Mouse (Mus musculus) forebrain, postnatal 0 days (tissue): ENCODE results near the gene Sowahc. TPM values are rescaled to one million over a fixed set of nuclear protein-coding genes. Genes with fewer than 3 reads are reported as not detected.
A peak's percentile ranks its signal among the peaks of the same experiment; 100 is the strongest.

ENCODE experiments used
- ATAC-seq: fragments of 200-750 bp; cut with Nextera tagmentation; 2 replicates; pipeline ENCODE4 v1.8.0; 2017; ENCODE audit warnings: mild to moderate bottlenecking, moderate library complexity
- DNase-seq: peaks from one replicate; pipeline ENCODE4 v3.0.0-alpha.2; 2015
- H3K27ac ChIP-seq: fragments of 300-500 bp; sonication (generic); 2 replicates; pipeline ENCODE4 v1.5.1; 2014; ENCODE audit warnings: low read depth, mild to moderate bottlenecking, antibody characterized with exemption, low read length, moderate library complexity, mixed read lengths
- H3K27me3 ChIP-seq: fragments of 300-500 bp; sonication (generic); 2 replicates; pipeline ENCODE4 v1.6.1; 2014; ENCODE audit warnings: mild to moderate bottlenecking, low read length, mixed read lengths; ENCODE audit not compliant: insufficient read depth
- H3K36me3 ChIP-seq: fragments of 300-500 bp; sonication (generic); 2 replicates; pipeline ENCODE4 v1.6.1; 2014; ENCODE audit warnings: mild to moderate bottlenecking, moderate library complexity; ENCODE audit not compliant: insufficient read depth
- H3K4me1 ChIP-seq: fragments of 300-500 bp; sonication (generic); 2 replicates; pipeline ENCODE4 v1.6.1; 2014; ENCODE audit warnings: antibody characterized with exemption; ENCODE audit not compliant: insufficient read depth
- H3K4me2 ChIP-seq: fragments of 300-500 bp; sonication (generic); 2 replicates; pipeline ENCODE4 v1.6.1; 2014; ENCODE audit warnings: low read depth, mild to moderate bottlenecking, moderate library complexity
- H3K4me3 ChIP-seq: fragments of 300-500 bp; sonication (generic); 2 replicates; pipeline ENCODE4 v1.5.1; 2014; ENCODE audit warnings: low read depth, low read length, mixed read lengths
- H3K9ac ChIP-seq: fragments of 300-500 bp; sonication (generic); 2 replicates; pipeline ENCODE4 v1.6.1; 2014; ENCODE audit warnings: mild to moderate bottlenecking
- H3K9me3 ChIP-seq: fragments of 300-500 bp; sonication (generic); 2 replicates; pipeline ENCODE4 v1.6.1; 2016; ENCODE audit warnings: low read length
- CTCF ChIP-seq: sonication (generic); IDR thresholded peaks from 2 replicates; pipeline ENCODE4 v1.5.1; 2016; ENCODE audit warnings: antibody characterized with exemption, control low read depth, low read depth
- WGBS: fragments of 180-500 bp; shearing (Covaris S2); extraction: QIAGEN DNeasy Blood & Tissue Kit; methylation state at CpG from one replicate; pipeline ENCODE4 v1.1.7; 2014; 5-methylcytosine and 5-hydroxymethylcytosine counted together
- polyA plus RNA-seq: library from polyadenylated mRNA; unstranded; fragments of >200 nt; fragmentation: Nextera tagmentation; extraction: Ambion mirVana; gene quantifications from 2 replicates; pipeline ENCODE4 v1.2.1, GENCODE M21; 2015
- total RNA-seq: library from RNA; depleted of rRNA; stranded (reverse); fragments of >200 nt; gene quantifications from 2 replicates; pipeline ENCODE4 v1.2.3, GENCODE M21; 2014

Gene Sowahc
- total and polyA plus RNA-seq, 2 experiments from 2014 or later = 13.4 to 33.3 TPM

GRCm38 (mm10) chr10:59220824-59221472, 805 bp upstream of the Sowahc start:
- H3K4me3 ChIP-seq = peak overlapping the region; percentile 91
- peak overlapping the region; percentile 92 for H3K4me2 ChIP-seq
- H3K9ac ChIP-seq = peak overlapping the region; percentile 90
- no peaks in the 10 kb centered on the region for H3K9me3 ChIP-seq
- peak overlapping the region; percentile 92 for H3K27ac ChIP-seq
- no peak for ATAC-seq
- TF ChIP-seq CTCF = no peak
- H3K27me3 ChIP-seq = no peaks in the 10 kb centered on the region
- DNase-seq = peak; percentile 60
- WGBS = 1% methylated on average over 39 of the region's 39 CpGs
- no peaks in the 10 kb centered on the region for H3K36me3 ChIP-seq
- H3K4me1 ChIP-seq = peaks cover 20% of the 10 kb centered on the region

GRCm38 (mm10) chr10:59222271-59223101, 733 bp downstream of the Sowahc start:
- Histone ChIP-seq H3K9me3 (no peaks in the 10 kb centered on the region), H3K4me3 (peak overlapping the region; percentile 91), H3K27me3 (no peaks in the 10 kb centered on the region), H3K27ac (peak overlapping the region; percentile 92), H3K9ac (peak overlapping the region; percentile 90), H3K4me1 (peaks cover 20% of the 10 kb centered on the region), H3K36me3 (no peaks in the 10 kb centered on the region), H3K4me2 (peak overlapping the region; percentile 92)
- WGBS = 2% methylated on average over 49 of the region's 49 CpGs
- no peak; the same call in 1 of the 2 replicates for ATAC-seq
- DNase-seq = peak; percentile 44
- TF ChIP-seq CTCF = 0 out of 2 replicates have a peak, but pooled peaks have one; percentile 11

- Histone ChIP-seq H3K36me3 (no peaks in the 10 kb centered on the region), H3K4me3 (peak overlapping the region; percentile 91), H3K4me2 (peak overlapping the region; percentile 92), H3K27me3 (no peaks in the 10 kb centered on the region), H3K4me1 (peaks cover 20% of the 10 kb centered on the region), H3K9ac (peak overlapping the region; percentile 90), H3K9me3 (no peaks in the 10 kb centered on the region), H3K27ac (no peak overlapping the region)
- ATAC-seq (no peak), DNase-seq (no peak)
- 44% methylated on average over 14 of the region's 14 CpGs for WGBS
- TF ChIP-seq CTCF = no peak
Observed at GRCm38 (mm10) chr10:59223301-59223700, 1.5 kb downstream of the Sowahc start.

GRCm38 (mm10) chr10:59223890-59224289, 2.1 kb downstream of the Sowahc start:
- Histone ChIP-seq H3K9ac (no peak overlapping the region), H3K4me3 (no peak overlapping the region), H3K4me1 (peaks cover 20% of the 10 kb centered on the region), H3K27me3 (no peaks in the 10 kb centered on the region), H3K27ac (no peak overlapping the region), H3K9me3 (no peaks in the 10 kb centered on the region), H3K4me2 (peak overlapping the region; percentile 92), H3K36me3 (no peaks in the 10 kb centered on the region)
- TF ChIP-seq CTCF = no peak
- no peak for DNase-seq
- 60% methylated on average over 4 of the region's 4 CpGs for WGBS
- ATAC-seq = no peak

- no peaks in the 10 kb centered on the region for H3K27me3 ChIP-seq
- ATAC-seq (no peak), DNase-seq (no peak)
- H3K36me3 ChIP-seq = no peaks in the 10 kb centered on the region
- WGBS = 97% methylated on average over 2 of the region's 2 CpGs
- no peak overlapping the region for H3K27ac ChIP-seq
- peak overlapping the region; percentile 19; the same call in 1 of the 2 replicates for H3K4me2 ChIP-seq
- H3K4me1 ChIP-seq = peaks cover 20% of the 10 kb centered on the region
- no peak overlapping the region for H3K9ac ChIP-seq
- no peak overlapping the region for H3K4me3 ChIP-seq
- H3K9me3 ChIP-seq = no peaks in the 10 kb centered on the region
- no peak for TF ChIP-seq CTCF
Observed at GRCm38 (mm10) chr10:59225137-59225536, 3.4 kb downstream of the Sowahc start.

- no peak overlapping the region for H3K9ac ChIP-seq
- peaks cover 6% of the 10 kb centered on the region; the same call in 1 of the 2 replicates for H3K4me1 ChIP-seq
- ATAC-seq = no peak
- H3K27ac ChIP-seq = no peak overlapping the region
- H3K27me3 ChIP-seq = no peaks in the 10 kb centered on the region
- no peak overlapping the region for H3K4me3 ChIP-seq
- 73% methylated on average over 4 of the region's 4 CpGs for WGBS
- TF ChIP-seq CTCF = no peak
- DNase-seq = no peak
- H3K4me2 ChIP-seq = no peak overlapping the region
- H3K36me3 ChIP-seq = no peaks in the 10 kb centered on the region
- H3K9me3 ChIP-seq = no peaks in the 10 kb centered on the region
Observed at GRCm38 (mm10) chr10:59229205-59229820, 7.6 kb downstream of the Sowahc start.
